Mouse (Mus musculus): Measurements from ENCODE around the gene Nr5a2. TPM values are rescaled to one million over a fixed set of nuclear protein-coding genes. Genes with fewer than 3 reads are reported as not detected.

Nr5a2 gene
- under 1 TPM; 0.18 to 0.60 TPM for total RNA-seq (2021)
- polyA plus RNA-seq (2012; rRNA removed), result 0.47 and 0.80 TPM in 2 replicates
- long read RNA-seq, result 0 reads

DNA sequence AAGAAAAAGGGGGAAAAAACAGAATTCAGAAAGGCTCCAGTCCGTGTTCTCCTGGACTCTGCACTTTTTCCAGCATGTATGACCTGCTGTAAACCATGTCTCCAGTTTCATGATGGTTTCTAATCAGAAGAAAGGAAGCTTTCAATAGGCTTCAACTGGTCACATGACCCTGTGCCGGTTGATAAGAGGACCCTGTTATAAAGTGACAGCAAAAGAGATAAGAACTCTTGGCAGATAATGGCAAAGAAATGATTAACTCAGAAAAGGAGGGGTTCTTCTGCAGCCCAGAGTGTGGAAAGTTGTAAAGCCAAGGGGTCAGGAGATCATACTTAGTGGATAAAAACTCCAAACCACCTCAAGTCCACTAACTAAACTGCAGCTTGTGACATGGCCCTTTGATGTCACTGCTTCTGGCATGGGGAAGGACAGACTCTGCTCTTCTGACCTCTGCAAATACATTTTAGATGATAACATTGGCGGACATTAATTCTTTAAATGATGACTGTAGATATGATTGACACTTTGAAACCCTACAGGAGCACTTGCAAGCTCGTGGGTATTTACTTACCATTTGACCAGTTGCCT is at the start of gene Nr5a2:
TSS of gene Nr5a2 (minus strand) at position 21 of the 585 bp plus-strand sequence.
- H3K27me3 ChIP-seq (ENCODE audit: control insufficient read depth, insufficient read depth, low read length), result peaks cover 4% of the 10 kb centered on the region; the same call in 1 of the 2 replicates
- DNase-seq, result no peak
- intact Hi-C loops (cut with DNase I), result no loop called here
- H3K4me1 ChIP-seq (ENCODE audit: control insufficient read depth, insufficient read depth, low read length), result no peaks in the 10 kb centered on the region
- no peak for TF ChIP-seq EP300 (IDR thresholded peaks at IDR 0.05; ENCODE audit: insufficient read depth, low read depth, low read length)
- TF ChIP-seq POLR2A (IDR thresholded peaks at IDR 0.05; ENCODE audit: insufficient read depth, low read depth, low read length), result no peak
- TF ChIP-seq CTCF (IDR thresholded peaks at IDR 0.05), result no peak
- H3K27ac ChIP-seq, result no peak within 1 kb of the TSS
- H3K36me3 ChIP-seq (ENCODE audit: control insufficient read depth, insufficient read depth, low read length), result no peaks in the 10 kb centered on the region
- no peak within 1 kb of the TSS for H3K4me3 ChIP-seq
- no peaks in the 10 kb centered on the region for H3K79me2 ChIP-seq (replicated peaks; ENCODE audit: control insufficient read depth, insufficient read depth, low read length)
- no peak within 1 kb of the TSS for H3K9ac ChIP-seq (ENCODE audit: low read depth, low read length)
- WGBS, result 40% methylated on average over 4 of the region's 4 CpGs

DNA sequence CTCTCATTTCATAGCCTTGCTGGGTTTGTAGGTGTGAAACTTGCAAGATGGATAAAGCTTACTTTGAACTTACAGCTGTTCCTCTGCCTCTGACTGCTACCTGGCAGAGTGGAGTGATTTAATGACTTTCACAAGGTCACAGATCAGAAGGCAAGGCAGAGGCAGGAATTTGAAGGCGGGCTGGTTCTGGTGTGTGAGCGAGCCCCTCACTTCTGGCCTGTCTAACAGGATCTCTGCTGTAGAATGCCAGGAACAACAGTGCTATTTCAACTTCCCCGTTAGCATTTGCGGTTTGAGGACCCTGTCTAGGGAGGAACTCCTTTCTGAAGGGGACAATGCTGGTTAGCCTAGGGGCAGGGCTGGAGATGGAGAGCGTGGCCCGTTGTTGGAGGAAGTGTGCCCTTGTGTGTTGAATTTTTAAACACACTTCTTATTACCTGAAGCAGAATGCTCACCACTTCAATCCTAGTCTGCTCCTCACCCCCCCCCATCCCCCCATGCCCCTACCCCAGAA is 48.5 kb upstream of the Nr5a2 start:
- H3K36me3 ChIP-seq (ENCODE audit: control insufficient read depth, insufficient read depth, low read length), result no peaks in the 10 kb centered on the region
- H3K79me2 ChIP-seq (replicated peaks; ENCODE audit: control insufficient read depth, insufficient read depth, low read length), result no peaks in the 10 kb centered on the region
- H3K4me3 ChIP-seq, result no peak overlapping the region
- H3K9ac ChIP-seq (ENCODE audit: low read depth, low read length), result no peak overlapping the region
- DNase-seq, result no peak
- intact Hi-C loops (cut with DNase I), result no loop called here
- no peaks in the 10 kb centered on the region for H3K4me1 ChIP-seq (ENCODE audit: control insufficient read depth, insufficient read depth, low read length)
- no peaks in the 10 kb centered on the region for H3K27me3 ChIP-seq (ENCODE audit: control insufficient read depth, insufficient read depth, low read length)
- TF ChIP-seq CTCF (IDR thresholded peaks at IDR 0.05), result no peak
- TF ChIP-seq EP300 (IDR thresholded peaks at IDR 0.05; ENCODE audit: insufficient read depth, low read depth, low read length), result no peak
- no peak for TF ChIP-seq POLR2A (IDR thresholded peaks at IDR 0.05; ENCODE audit: insufficient read depth, low read depth, low read length)
- 58% methylated on average over 6 of the region's 6 CpGs for WGBS
- no peak overlapping the region for H3K27ac ChIP-seq

DNA sequence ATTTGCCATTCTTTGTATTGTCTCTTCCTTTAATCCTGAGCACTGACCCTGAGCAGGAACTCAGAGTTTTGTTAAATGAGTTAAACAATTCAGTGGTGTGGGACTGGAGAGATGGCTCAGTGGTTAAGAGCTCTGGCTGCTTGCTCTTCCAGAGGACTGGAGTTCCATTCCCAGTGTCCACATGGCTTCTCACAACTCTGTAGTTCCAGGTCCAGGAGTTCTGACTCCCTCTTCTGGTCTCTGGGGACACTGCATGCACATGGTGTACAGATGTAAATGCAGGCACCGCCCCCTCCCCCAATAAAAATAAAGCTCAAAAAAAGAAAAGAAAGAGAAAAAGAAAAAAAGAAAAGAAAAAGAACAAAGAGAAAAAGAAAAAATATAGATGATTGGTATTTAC is 43.6 kb upstream of the Nr5a2 start:
- Histone ChIP-seq H3K27ac (no peak overlapping the region), H3K27me3 (ENCODE audit: control insufficient read depth, insufficient read depth, low read length) (no peaks in the 10 kb centered on the region), H3K36me3 (ENCODE audit: control insufficient read depth, insufficient read depth, low read length) (no peaks in the 10 kb centered on the region), H3K79me2 (replicated peaks; ENCODE audit: control insufficient read depth, insufficient read depth, low read length) (no peaks in the 10 kb centered on the region), H3K4me3 (no peak overlapping the region), H3K4me1 (ENCODE audit: control insufficient read depth, insufficient read depth, low read length) (no peaks in the 10 kb centered on the region), H3K9ac (ENCODE audit: low read depth, low read length) (no peak overlapping the region)
- DNase-seq, result no peak
- TF ChIP-seq EP300 (IDR thresholded peaks at IDR 0.05; ENCODE audit: insufficient read depth, low read depth, low read length), result no peak
- TF ChIP-seq POLR2A (IDR thresholded peaks at IDR 0.05; ENCODE audit: insufficient read depth, low read depth, low read length), result no peak
- WGBS, result 92% methylated on average over 1 of the region's 1 CpGs
- intact Hi-C loops (cut with DNase I), result no loop called here

DNA sequence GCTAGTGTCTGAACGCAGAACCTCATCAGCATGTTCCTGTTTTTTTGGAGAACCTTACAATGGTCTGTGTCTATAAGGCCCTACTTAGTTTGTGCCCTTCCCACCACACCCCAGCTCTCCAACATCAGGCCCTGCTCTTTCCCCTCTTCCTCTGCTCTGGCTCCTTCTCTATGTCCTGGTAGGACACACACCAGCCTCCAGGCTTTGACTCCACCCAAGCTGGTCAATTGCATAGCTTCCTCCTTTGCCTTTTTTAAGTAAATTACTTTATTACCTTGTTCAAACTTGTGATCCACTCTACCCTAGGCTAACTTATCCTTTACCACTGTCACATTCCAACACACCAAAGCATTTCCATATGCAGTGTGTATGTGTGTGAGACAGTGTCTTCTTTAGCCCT is 42.9 kb upstream of the Nr5a2 start:
- intact Hi-C loops (cut with DNase I), result no loop called here
- no peak overlapping the region for H3K27ac ChIP-seq
- H3K36me3 ChIP-seq (ENCODE audit: control insufficient read depth, insufficient read depth, low read length), result no peaks in the 10 kb centered on the region
- H3K79me2 ChIP-seq (replicated peaks; ENCODE audit: control insufficient read depth, insufficient read depth, low read length), result no peaks in the 10 kb centered on the region
- DNase-seq, result no peak
- no peaks in the 10 kb centered on the region for H3K4me1 ChIP-seq (ENCODE audit: control insufficient read depth, insufficient read depth, low read length)
- TF ChIP-seq EP300 (IDR thresholded peaks at IDR 0.05; ENCODE audit: insufficient read depth, low read depth, low read length) (no peak), CTCF (IDR thresholded peaks at IDR 0.05) (no peak), POLR2A (IDR thresholded peaks at IDR 0.05; ENCODE audit: insufficient read depth, low read depth, low read length) (no peak)
- no peak overlapping the region for H3K4me3 ChIP-seq
- no peaks in the 10 kb centered on the region for H3K27me3 ChIP-seq (ENCODE audit: control insufficient read depth, insufficient read depth, low read length)
- H3K9ac ChIP-seq (ENCODE audit: low read depth, low read length), result no peak overlapping the region
- WGBS, result 88% methylated on average over 1 of the region's 1 CpGs

DNA sequence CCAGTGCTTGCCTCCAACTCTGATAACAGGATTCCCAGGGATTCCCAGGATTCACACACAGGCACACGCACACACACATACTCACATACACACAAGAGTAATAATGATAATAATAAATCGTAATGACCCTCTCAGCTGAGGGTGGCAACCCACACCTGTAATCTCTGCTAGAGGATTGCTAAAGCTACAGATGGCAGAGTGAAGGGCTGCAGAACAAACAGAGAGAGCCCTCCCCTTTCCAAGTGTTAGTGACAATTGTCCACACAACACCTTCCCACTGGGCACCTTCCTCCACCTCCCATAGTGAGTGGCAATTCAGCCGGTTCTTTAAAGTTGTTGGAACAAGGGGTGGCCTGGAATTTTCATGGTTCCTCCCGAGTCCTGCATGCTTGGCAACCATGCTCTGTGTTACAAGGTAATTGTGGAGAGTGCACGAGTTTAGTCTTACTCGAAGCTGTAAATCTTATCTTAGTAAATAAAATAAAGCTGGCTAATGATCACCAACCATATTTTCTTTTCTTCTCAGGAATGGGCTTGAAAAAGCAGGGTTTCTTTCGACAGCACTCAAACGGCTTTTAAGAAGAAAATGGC is 31.6 kb upstream of the Nr5a2 start:
- no peaks in the 10 kb centered on the region for H3K36me3 ChIP-seq (ENCODE audit: control insufficient read depth, insufficient read depth, low read length)
- no peak for DNase-seq
- 77% methylated on average over 8 of the region's 8 CpGs for WGBS
- H3K27me3 ChIP-seq (ENCODE audit: control insufficient read depth, insufficient read depth, low read length), result no peaks in the 10 kb centered on the region
- H3K27ac ChIP-seq, result no peak overlapping the region
- intact Hi-C loops (cut with DNase I), result no loop called here
- H3K4me3 ChIP-seq, result no peak overlapping the region
- TF ChIP-seq CTCF (IDR thresholded peaks at IDR 0.05) (no peak), POLR2A (IDR thresholded peaks at IDR 0.05; ENCODE audit: insufficient read depth, low read depth, low read length) (no peak), EP300 (IDR thresholded peaks at IDR 0.05; ENCODE audit: insufficient read depth, low read depth, low read length) (no peak)
- H3K79me2 ChIP-seq (replicated peaks; ENCODE audit: control insufficient read depth, insufficient read depth, low read length), result no peaks in the 10 kb centered on the region
- no peak overlapping the region for H3K9ac ChIP-seq (ENCODE audit: low read depth, low read length)
- no peaks in the 10 kb centered on the region for H3K4me1 ChIP-seq (ENCODE audit: control insufficient read depth, insufficient read depth, low read length)

DNA sequence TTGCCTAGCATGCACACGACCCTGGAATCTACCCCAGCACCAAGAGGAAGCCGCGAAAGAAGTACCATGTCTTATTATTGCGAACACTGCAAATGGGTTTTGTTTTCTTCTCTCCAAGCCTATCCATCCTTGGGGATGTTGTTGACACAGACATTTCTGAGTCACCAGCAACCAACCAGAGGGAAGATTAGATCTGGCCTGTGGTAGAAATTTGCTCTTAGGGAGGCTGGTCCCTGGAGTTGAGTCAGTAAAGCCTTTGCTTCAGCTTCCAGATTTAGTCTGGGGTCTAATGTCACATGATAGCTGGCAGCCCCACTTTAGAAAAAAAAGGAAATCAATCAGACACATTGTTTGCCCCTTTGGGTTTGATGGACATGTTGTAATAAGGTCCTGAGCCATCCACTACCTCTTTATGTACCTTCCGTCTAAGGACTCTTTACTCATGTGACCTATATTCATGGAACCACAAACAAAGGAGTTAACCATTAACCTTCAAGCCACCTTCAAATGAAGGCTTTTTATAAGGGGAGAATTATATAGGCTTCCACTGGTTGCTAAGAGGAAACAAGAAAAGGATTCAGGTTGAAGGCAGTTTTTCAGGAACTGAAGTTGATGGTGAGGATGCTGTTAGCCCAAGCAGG is 20.1 kb upstream of the Nr5a2 start:
- no peak overlapping the region for H3K4me3 ChIP-seq
- H3K4me1 ChIP-seq (ENCODE audit: control insufficient read depth, insufficient read depth, low read length), result no peaks in the 10 kb centered on the region
- TF ChIP-seq POLR2A (IDR thresholded peaks at IDR 0.05; ENCODE audit: insufficient read depth, low read depth, low read length) (no peak), CTCF (IDR thresholded peaks at IDR 0.05) (no peak), EP300 (IDR thresholded peaks at IDR 0.05; ENCODE audit: insufficient read depth, low read depth, low read length) (no peak)
- no peaks in the 10 kb centered on the region for H3K36me3 ChIP-seq (ENCODE audit: control insufficient read depth, insufficient read depth, low read length)
- no peaks in the 10 kb centered on the region for H3K27me3 ChIP-seq (ENCODE audit: control insufficient read depth, insufficient read depth, low read length)
- no peak overlapping the region for H3K9ac ChIP-seq (ENCODE audit: low read depth, low read length)
- 85% methylated on average over 5 of the region's 5 CpGs for WGBS
- no peaks in the 10 kb centered on the region for H3K79me2 ChIP-seq (replicated peaks; ENCODE audit: control insufficient read depth, insufficient read depth, low read length)
- no peak overlapping the region for H3K27ac ChIP-seq
- intact Hi-C loops (cut with DNase I), result no loop called here
- no peak for DNase-seq
